ENCODE assay signal across 9 mouse cellular contexts in genomic region chr13:113224105-113224504, GRCm38 (mm10). TPM values are rescaled to one million over a fixed set of nuclear protein-coding genes. Genes with fewer than 3 reads are reported as not detected.
DNase-seq lines count a peak whose midpoint lies in the region; ATAC-seq lines count a peak whose summit lies in the region.
"Had no signal": no experiment of that assay in that cellular context is flagged by ENCODE, and none has a peak within 500 bp of the region (broad histone marks: within the 10 kb centered on the region; RNA-seq: fewer than 3 reads in every experiment).

No protein-coding gene starts in this region.

- no peaks in the 10 kb centered on the region for H3K9me3 ChIP-seq in heart, embryonic 11.5 days (replicated peaks; ENCODE audit: control insufficient read depth, low read length)
- no peaks in the 10 kb centered on the region for H3K9me3 ChIP-seq in lung, embryonic 16.5 days (ENCODE audit: control insufficient read depth, low read length)

- peak; percentile 58 to 67 for DNase-seq in cerebellum, postnatal 14 days
- no peak for DNase-seq in cerebellum, adult 8-10 months
- DNase-seq in brain, adult 2 months (ENCODE audit: low read depth, low spot score), result peak; percentile 81
- DNase-seq in kidney, postnatal 10 days, result peak; percentile 86
- DNase-seq in right cerebral cortex, postnatal 36 days (ENCODE audit: low spot score in 2 of 2), result peak; percentile 2 to 32

- peaks cover 9% of the 10 kb centered on the region; the same call in 1 of the 2 replicates for H3K4me1 ChIP-seq in heart, embryonic 11.5 days (ENCODE audit: control insufficient read depth, insufficient read depth, low read length)
- peaks cover 7% of the 10 kb centered on the region for H3K4me1 ChIP-seq in lung, embryonic 16.5 days (replicated peaks; ENCODE audit: control insufficient read depth, insufficient read depth, low read length)

- peak overlapping the region; percentile 18; the same call in 1 of the 2 replicates for H3K4me3 ChIP-seq in heart, embryonic 11.5 days (ENCODE audit: low read depth, low read length)
- 0 out of 2 replicates have a peak overlapping the region, but pooled peaks have one; percentile 1 for H3K4me3 ChIP-seq in lung, embryonic 16.5 days (ENCODE audit: low read length)

- peak overlapping the region; percentile 56; the same call in 1 of the 2 replicates for H3K9ac ChIP-seq in heart, embryonic 11.5 days (ENCODE audit: low read depth, low read length)
- H3K9ac ChIP-seq in lung, embryonic 16.5 days (ENCODE audit: low read length), result no peak overlapping the region

- 25% methylated on average over 2 of the region's 2 CpGs for WGBS in heart, embryonic 11.5 days (ENCODE audit: insufficient replicate concordance)
- WGBS in lung, embryonic 16.5 days, result 10% methylated on average over 2 of the region's 2 CpGs

- peak; percentile 46; the same call in 1 of the 2 replicates for ATAC-seq in heart, embryonic 11.5 days (replicated peaks; ENCODE audit: insufficient number of reproducible peaks, low FRiP score, low TSS enrichment)
- ATAC-seq in lung, embryonic 16.5 days (ENCODE audit: low read depth), result peak; percentile 66; the same call in 1 of the 2 replicates
- no peak for ATAC-seq in inflammation-experienced regulatory T-cells, adult 6 months

- H3K36me3 ChIP-seq in heart, embryonic 11.5 days (ENCODE audit: control insufficient read depth, insufficient read depth, low read length), result no peaks in the 10 kb centered on the region
- H3K36me3 ChIP-seq in lung, embryonic 16.5 days (ENCODE audit: control insufficient read depth, insufficient read depth, low read length), result no peaks in the 10 kb centered on the region

- peak overlapping the region; percentile 62 for H3K4me2 ChIP-seq in heart, embryonic 11.5 days
- peak overlapping the region; percentile 31 for H3K4me2 ChIP-seq in lung, embryonic 16.5 days (ENCODE audit: low read depth, low read length)

- H3K27ac ChIP-seq in heart, embryonic 11.5 days (ENCODE audit: low read depth, low read length), result peak overlapping the region; percentile 64
- no peak overlapping the region for H3K27ac ChIP-seq in lung, embryonic 16.5 days (ENCODE audit: low read length)
- H3K27ac ChIP-seq: macrophage had no signal

- H3K27me3 ChIP-seq in heart, embryonic 11.5 days (ENCODE audit: control insufficient read depth, insufficient read depth, low read length), result no peaks in the 10 kb centered on the region
- no peaks in the 10 kb centered on the region for H3K27me3 ChIP-seq in lung, embryonic 16.5 days (ENCODE audit: control insufficient read depth, insufficient read depth, low read depth, low read length)

RNA-seq across cellular contexts. Expression of gene Gzmk, which starts 1.6 kb away (rescaled TPM):
- not detected in 2 replicates for polyA plus RNA-seq in heart, embryonic 11.5 days (2014; fragmentation: Nextera tagmentation; extraction: Ambion mirVana)
- polyA plus RNA-seq in lung, embryonic 16.5 days (2015; fragmentation: Nextera tagmentation; extraction: Ambion mirVana), result not detected in 2 replicates
- polyA plus RNA-seq in inflammation-experienced regulatory T-cells, adult 6 months (2017; shearing (Covaris generic)), result 100 to 1,000 TPM in 1 of 3 experiments, 1 to 10 TPM in 2; 1.0 to 254 (median 2.3) TPM
- polyA plus RNA-seq: macrophage had no signal

RNA-seq across cellular contexts. Expression of gene Esm1, which starts 14.6 kb away (rescaled TPM):
- polyA plus RNA-seq in heart, embryonic 11.5 days (2014; fragmentation: Nextera tagmentation; extraction: Ambion mirVana), result 0.44 and 0.90 TPM in 2 replicates
- polyA plus RNA-seq in lung, embryonic 16.5 days (2015; fragmentation: Nextera tagmentation; extraction: Ambion mirVana), result 1.6 and 2.1 TPM in 2 replicates
- polyA plus RNA-seq in inflammation-experienced regulatory T-cells, adult 6 months (2017; shearing (Covaris generic)), result 1 to 10 TPM in 1 of 3 experiments, under 1 TPM in 2; 0.27 to 4.4 (median 0.63) TPM
- polyA plus RNA-seq: macrophage had no signal
